Mouse (Mus musculus) lung, postnatal 4 days (tissue): ENCODE measurements around the gene Tbc1d10a.

ENCODE experiments used
- DNase-seq, 2 experiments: peaks; one replicate each; pipeline ENCODE4 v3.0.0; 2021

The Tbc1d10a gene

GRCm38 (mm10) chr11:4240151-4240550, 53.6 kb downstream of the Tbc1d10a start:
- no peak for DNase-seq

DNA sequence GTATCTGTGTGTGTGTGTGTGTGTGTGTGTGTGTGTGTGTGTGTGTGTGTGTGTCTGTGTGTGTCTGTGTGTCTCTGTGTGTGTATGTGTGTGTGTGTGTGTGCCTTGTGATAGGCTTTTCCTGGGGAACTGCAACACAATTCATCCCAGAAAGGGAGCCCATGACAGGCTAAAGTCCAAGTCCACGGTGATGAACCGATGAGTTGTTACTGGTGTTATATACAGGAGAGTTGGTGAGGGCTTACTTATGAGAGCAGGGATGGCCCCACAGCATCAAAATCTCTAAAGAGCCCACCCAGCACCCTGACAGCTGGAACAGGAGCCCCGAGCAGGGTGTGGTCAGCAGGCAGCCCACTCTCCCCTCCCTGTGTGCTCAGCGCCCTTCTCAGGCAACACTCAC, 54.6 kb downstream of the Tbc1d10a start:
- DNase-seq = no peak

- no peak for DNase-seq
These were observed 59.5 kb downstream of the Tbc1d10a start for GRCm38 (mm10) chr11:4246126-4246525.

- DNase-seq = no peak
These were observed 60.0 kb downstream of the Tbc1d10a start for GRCm38 (mm10) chr11:4246623-4247022.

- no peak for DNase-seq
These were observed 60.8 kb downstream of the Tbc1d10a start for GRCm38 (mm10) chr11:4247201-4247959.

- no peak for DNase-seq
These were observed 62.6 kb downstream of the Tbc1d10a start for GRCm38 (mm10) chr11:4249151-4249550.

- DNase-seq = peak in 1 of 2 experiments; percentile 23
These were observed 63.7 kb downstream of the Tbc1d10a start for GRCm38 (mm10) chr11:4250290-4250689.

- peak in 1 of 2 experiments; percentile 29 for DNase-seq
These were observed 64.8 kb downstream of the Tbc1d10a start for GRCm38 (mm10) chr11:4251376-4251775.

DNA sequence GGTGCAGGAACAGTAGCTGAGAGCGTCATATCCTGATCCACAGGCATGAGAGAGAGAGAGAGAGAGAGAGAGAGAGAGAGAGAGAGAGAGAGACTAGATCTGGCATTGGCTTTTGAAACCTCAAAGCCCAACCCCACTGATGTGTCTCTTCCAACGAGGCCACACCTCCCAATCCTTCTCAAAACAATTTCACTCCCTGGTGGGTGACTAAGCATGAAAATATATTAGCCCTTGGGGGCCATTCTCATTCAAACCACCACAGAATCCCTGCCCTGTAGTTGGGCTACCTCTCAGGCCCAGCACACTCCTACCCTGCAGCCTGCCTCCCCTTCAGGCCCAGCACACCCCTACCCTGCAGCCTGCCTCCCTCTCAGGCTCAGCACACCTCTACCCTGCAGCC, 66.3 kb downstream of the Tbc1d10a start:
- DNase-seq = no peak

- DNase-seq = no peak
These were observed 70.4 kb downstream of the Tbc1d10a start, which contains the start of gene Lif for GRCm38 (mm10) chr11:4256846-4257607. Gene Lif (plus strand): TSS chr11:4257557.

- peak in 1 of 2 experiments; percentile 23 for DNase-seq
These were observed 71.2 kb downstream of the Tbc1d10a start for GRCm38 (mm10) chr11:4257756-4258155.

GRCm38 (mm10) chr11:4258657-4259082, 72.1 kb downstream of the Tbc1d10a start:
- peak; percentile 83 to 90 for DNase-seq

DNA sequence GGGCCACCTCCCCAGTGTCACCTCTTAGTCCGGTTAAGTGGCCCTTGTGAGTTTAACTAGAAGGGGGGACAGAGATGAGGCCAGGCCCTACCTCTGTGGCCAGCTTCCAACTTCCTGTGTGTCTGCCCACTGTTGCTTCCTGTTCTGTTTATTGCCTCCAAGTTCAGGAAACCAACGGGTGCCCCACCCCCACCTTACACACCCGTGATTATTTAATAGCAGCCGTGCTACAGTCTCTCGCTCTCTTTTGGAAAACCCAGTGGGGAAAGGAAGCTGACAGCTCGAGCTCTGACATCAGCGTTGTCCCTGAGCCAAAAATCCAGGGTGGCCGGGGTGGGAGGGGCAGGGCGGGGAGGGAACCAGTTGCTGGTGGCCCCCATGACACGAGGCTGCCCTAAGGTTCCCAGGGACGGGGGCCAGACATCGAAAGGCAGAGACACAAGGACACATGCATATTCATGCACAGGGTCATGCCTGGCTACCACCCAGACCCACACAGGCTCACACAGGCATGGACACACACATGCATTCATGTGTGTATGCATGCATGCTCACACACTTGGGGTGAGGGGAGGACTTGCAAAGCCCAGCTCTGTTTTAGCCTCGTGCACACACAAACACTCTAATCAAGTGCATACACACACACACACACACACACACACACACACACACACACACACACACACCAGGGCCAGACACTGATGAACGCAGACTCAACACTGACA, 74.0 kb downstream of the Tbc1d10a start:
- peak; percentile 77 to 79 for DNase-seq

- DNase-seq = peak; percentile 76 to 84
These were observed 74.6 kb downstream of the Tbc1d10a start for GRCm38 (mm10) chr11:4261188-4261494.

- peak; percentile 80 to 88 for DNase-seq
These were observed 75.4 kb downstream of the Tbc1d10a start for GRCm38 (mm10) chr11:4261969-4262368.

DNA sequence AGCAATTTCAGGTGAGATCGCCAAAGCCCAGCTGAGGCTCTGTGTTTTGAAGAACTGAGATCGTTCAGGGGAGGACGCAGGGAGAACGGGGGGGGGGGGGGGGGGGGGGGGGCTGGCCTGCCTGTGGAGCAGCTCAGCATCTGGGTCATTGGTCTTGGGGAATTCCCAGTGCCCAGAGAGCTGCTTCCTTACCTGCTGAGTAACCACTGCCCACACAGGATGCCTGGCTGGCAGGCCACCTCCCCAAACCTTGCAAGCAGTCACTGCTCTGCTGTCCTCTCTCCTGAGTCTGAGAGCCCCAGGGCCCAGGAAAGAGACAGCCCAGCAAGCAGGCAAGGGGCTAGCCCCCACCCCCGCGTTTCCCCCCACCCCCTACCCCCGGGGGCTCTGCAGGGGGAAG, 76.3 kb downstream of the Tbc1d10a start:
- DNase-seq = no peak

DNA sequence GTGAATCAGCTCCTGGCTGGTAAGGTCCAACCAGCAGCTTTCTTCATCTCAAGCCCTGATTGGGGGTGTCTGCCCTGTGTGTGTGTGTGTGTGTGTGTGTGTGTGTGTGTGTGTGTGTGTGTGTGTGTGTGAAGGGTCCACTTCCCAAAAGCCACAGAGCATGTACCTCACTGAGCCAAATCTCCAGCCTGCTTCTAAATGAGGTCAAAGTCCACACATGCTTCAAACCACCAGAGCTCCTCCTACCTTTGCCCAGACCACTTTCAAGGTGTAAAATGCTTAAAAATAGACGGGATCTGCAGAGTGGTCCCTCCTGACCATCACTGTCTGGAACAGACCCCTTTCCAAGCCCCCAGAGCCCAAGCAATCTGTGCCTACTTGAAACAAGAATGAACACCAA, 76.7 kb downstream of the Tbc1d10a start:
- DNase-seq = no peak

- DNase-seq = peak; percentile 64 to 85
These were observed 77.5 kb downstream of the Tbc1d10a start for GRCm38 (mm10) chr11:4264066-4264465.
